Mouse (Mus musculus) hindbrain, embryonic 15.5 days (tissue): Measurements from ENCODE around the gene Tmem256. TPM values are rescaled to one million over a fixed set of nuclear protein-coding genes. Genes with fewer than 3 reads are reported as not detected.

Experiments
- ATAC-seq: fragments of 200-750 bp; cut with Nextera tagmentation; 2 replicates; pipeline ENCODE4 v1.8.0; 2017; ENCODE audit warnings: low read depth, moderate number of reproducible peaks, moderate TSS enrichment; ENCODE audit not compliant: low FRiP score
- H3K27ac ChIP-seq: fragments of 300-500 bp; sonication (generic); replicated peaks from 2 replicates; pipeline ENCODE4 v1.5.1; 2015; ENCODE audit warnings: mild to moderate bottlenecking, inconsistent platforms
- H3K27me3 ChIP-seq: fragments of 300-500 bp; sonication (generic); 2 replicates; pipeline ENCODE4 v1.6.1; 2015; ENCODE audit warnings: control low read depth, inconsistent platforms
- H3K36me3 ChIP-seq: fragments of 300-500 bp; sonication (generic); 2 replicates; pipeline ENCODE4 v1.6.1; 2015; ENCODE audit warnings: control low read depth, inconsistent platforms
- H3K4me1 ChIP-seq: fragments of 300-500 bp; sonication (generic); replicated peaks from 2 replicates; pipeline ENCODE4 v1.6.1; 2015; ENCODE audit warnings: control low read depth, inconsistent platforms
- H3K4me2 ChIP-seq: fragments of 300-500 bp; sonication (generic); 2 replicates; pipeline ENCODE4 v1.6.1; 2015; ENCODE audit warnings: moderate library complexity, mild to moderate bottlenecking, inconsistent platforms
- H3K4me3 ChIP-seq: fragments of 300-500 bp; sonication (generic); 2 replicates; pipeline ENCODE4 v1.5.1; 2015; ENCODE audit warnings: mild to moderate bottlenecking, inconsistent platforms
- H3K9ac ChIP-seq: fragments of 300-500 bp; sonication (generic); 2 replicates; pipeline ENCODE4 v1.6.1; 2015; ENCODE audit warnings: inconsistent platforms
- H3K9me3 ChIP-seq: fragments of 300-500 bp; sonication (generic); 2 replicates; pipeline ENCODE4 v1.6.1; 2016; ENCODE audit warnings: control low read depth, inconsistent platforms
- WGBS: fragments of 180-500 bp; shearing (Covaris S2); methylation state at CpG from one replicate; pipeline ENCODE4 v1.1.7; 2015; 5-methylcytosine and 5-hydroxymethylcytosine counted together
- polyA plus RNA-seq: library from polyadenylated mRNA; unstranded; fragments of >200 nt; fragmentation: Nextera tagmentation; extraction: Ambion mirVana; gene quantifications from 2 replicates; pipeline ENCODE4 v1.2.1, GENCODE M21; 2015

Tmem256 gene
- 375 and 391 TPM in 2 replicates for polyA plus RNA-seq

DNA sequence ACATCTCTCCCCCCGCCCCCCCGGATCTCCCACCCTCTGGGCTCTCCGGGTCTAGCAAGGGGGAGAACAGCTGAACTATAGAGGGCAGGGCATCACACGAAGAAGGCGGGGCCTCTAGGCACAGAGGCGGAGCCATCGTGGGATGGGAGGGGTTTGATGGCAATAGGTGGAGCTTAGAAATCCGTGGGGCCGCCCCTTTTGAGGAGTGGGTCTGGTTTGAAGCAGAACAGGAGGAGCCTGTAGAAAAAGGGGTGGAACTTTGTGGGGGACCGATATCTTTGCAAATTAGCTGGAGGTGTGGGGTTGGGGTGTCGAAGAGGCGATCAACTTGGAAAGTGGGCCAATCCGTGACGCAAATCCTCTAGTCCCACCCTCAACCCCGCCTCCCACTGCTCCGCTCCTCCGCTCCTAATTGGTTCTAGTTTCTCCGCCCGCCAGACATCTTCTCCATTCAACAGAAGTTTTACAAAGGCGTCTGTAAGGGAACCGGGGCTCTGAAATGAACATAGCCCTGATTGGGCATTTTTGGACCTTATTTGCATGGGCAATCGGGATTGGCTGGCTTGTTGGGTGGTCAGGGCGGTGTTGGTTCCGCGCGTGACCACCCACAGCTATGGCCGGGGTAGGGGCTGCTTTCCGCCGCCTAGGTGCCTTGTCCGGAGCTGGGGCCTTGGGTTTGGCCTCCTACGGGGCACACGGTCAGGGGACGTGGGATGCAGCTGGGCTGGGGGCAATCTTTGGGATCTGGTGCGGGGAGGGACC, at the start of gene Tmem256:
Gene Tmem256 (plus strand): TSS at position 563 of the 762 bp plus-strand sequence.
- H3K4me2 ChIP-seq = peak within 1 kb of the TSS; percentile 96
- H3K36me3 ChIP-seq = peaks cover 2% of the 10 kb centered on the region; the same call in 1 of the 2 replicates
- H3K27me3 ChIP-seq = no peaks in the 10 kb centered on the region
- H3K9ac ChIP-seq = peak within 1 kb of the TSS; percentile 97
- WGBS = under 1% methylated on average over 34 of the region's 34 CpGs
- no peaks in the 10 kb centered on the region for H3K9me3 ChIP-seq
- peak; percentile 92 for ATAC-seq
- H3K4me1 ChIP-seq = peaks cover 41% of the 10 kb centered on the region
- H3K4me3 ChIP-seq = peak within 1 kb of the TSS; percentile 91
- peak within 1 kb of the TSS; percentile 97 for H3K27ac ChIP-seq

DNA sequence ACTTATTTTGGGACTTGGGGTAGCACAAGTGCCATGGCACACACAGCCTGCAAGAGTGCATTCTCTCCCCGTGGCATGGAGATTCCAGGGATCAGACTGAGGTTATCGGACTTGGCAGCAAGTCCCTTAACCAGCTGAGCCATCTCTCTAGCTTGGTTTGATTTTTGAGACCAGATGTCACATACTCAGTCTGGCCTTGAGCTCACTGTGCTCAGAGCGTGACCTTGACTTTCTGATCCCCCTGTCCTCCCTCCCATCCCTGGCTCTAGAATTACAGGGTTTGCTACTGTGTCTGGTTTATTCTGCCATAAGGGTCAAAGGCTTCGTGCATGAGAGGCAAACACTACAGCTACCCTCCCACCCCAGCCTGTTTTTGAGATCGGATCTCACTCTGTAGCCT, 48.9 kb upstream of the Tmem256 start:
- 0 out of 2 replicates have a peak, but pooled peaks cover 13% of the 10 kb centered on the region for H3K27me3 ChIP-seq
- no peak overlapping the region for H3K9ac ChIP-seq
- H3K4me1 ChIP-seq = no peaks in the 10 kb centered on the region
- WGBS = 73% methylated on average over 5 of the region's 5 CpGs
- ATAC-seq = no peak
- H3K4me2 ChIP-seq = no peak overlapping the region
- H3K4me3 ChIP-seq = no peak overlapping the region
- no peaks in the 10 kb centered on the region for H3K36me3 ChIP-seq
- H3K9me3 ChIP-seq = no peaks in the 10 kb centered on the region
- no peak overlapping the region for H3K27ac ChIP-seq

DNA sequence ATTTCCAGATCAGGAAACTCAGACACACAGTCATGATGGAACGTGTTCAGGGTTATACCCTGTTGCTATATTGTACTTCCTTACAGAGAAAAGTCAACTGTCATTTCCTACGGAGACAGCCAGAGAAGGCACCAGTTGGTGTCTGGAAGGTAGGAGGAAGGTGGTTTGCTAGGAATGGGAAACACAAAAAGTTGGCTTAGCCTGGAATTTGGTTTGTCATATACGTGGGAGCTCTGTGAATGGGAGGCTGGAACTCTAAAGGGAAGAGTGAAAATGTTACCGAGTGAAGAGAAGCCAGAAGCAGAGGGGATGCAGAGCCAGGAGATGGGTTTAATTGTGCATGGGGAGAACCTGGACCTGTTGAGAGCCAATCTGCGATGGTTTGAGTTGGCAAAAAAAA, 46.9 kb upstream of the Tmem256 start:
- Histone ChIP-seq H3K4me1 (peaks cover 12% of the 10 kb centered on the region), H3K4me2 (no peak overlapping the region), H3K9me3 (no peaks in the 10 kb centered on the region), H3K27me3 (0 out of 2 replicates have a peak, but pooled peaks cover 13% of the 10 kb centered on the region), H3K9ac (no peak overlapping the region), H3K4me3 (no peak overlapping the region), H3K27ac (no peak overlapping the region), H3K36me3 (no peaks in the 10 kb centered on the region)
- no peak for ATAC-seq
- 74% methylated on average over 5 of the region's 5 CpGs for WGBS

DNA sequence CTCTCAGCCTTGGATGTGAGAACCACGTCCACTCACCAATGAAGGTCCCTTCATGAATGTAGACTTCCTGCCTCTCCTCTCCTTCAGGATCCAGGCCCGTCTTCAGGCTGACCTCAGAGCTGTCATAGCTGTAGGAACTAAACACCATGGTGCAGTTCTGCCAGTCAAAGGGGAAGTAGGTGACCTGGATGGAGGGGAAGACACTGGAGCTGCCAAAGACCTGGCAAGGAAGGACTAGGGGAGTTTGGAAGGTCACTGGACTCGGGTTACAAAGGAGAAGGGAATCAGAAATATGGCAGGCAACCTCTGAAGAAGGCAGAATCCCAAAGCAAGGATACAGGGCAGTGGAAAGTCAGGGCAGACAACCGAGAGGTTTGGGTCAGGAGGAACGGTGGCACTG, 44.9 kb upstream of the Tmem256 start:
- no peak overlapping the region for H3K27ac ChIP-seq
- H3K9me3 ChIP-seq = no peaks in the 10 kb centered on the region
- H3K27me3 ChIP-seq = peaks cover 17% of the 10 kb centered on the region; the same call in 1 of the 2 replicates
- H3K4me1 ChIP-seq = peaks cover 12% of the 10 kb centered on the region
- H3K4me3 ChIP-seq = no peak overlapping the region
- no peaks in the 10 kb centered on the region for H3K36me3 ChIP-seq
- no peak overlapping the region for H3K4me2 ChIP-seq
- WGBS = 73% methylated on average over 5 of the region's 5 CpGs
- no peak overlapping the region for H3K9ac ChIP-seq
- no peak for ATAC-seq

DNA sequence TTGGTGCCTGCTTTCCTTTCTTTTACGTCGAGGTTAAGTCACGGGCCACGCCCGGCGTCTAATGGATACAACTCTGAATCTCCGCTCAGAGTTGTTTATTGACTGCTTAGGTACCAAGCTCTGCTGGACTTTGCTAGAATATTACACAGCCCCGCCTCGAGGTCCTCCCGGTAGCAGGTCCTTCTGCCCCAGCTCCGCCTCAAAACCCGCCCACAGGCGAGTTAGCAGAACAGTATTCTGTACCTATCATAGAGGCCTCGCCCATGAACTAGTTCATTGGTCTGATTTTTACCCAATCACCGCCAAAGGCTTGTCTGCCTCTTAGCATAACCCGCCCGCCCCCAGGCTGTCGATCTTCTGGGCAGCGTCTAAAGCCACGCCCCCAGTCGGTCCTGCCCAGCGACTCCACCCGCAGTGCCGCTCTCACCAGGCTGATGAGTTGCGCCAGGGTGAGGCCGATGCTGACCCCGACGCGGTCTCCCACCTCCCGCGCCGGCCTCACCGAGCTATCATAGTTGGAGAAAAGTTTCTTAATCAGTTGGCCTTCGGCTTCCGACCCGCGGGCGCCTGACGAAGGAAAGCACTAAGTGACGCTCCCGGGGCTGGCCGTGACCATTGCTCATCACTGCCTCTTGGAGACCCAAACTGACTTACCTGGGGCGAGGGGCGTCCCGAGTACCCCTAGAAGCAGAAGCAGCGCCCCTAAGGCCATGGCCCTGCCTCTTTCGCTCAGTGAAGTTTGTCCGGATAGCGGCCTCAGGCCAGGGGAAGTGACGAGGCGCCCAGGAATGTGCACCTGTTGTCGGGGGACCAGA, 42.9 kb upstream of the Tmem256 start, which contains the start of gene Chrnb1:
Gene Chrnb1 (minus strand): TSS at position 776 of the 815 bp plus-strand sequence.
- H3K4me2 ChIP-seq = peak within 1 kb of the TSS; percentile 89

DNA sequence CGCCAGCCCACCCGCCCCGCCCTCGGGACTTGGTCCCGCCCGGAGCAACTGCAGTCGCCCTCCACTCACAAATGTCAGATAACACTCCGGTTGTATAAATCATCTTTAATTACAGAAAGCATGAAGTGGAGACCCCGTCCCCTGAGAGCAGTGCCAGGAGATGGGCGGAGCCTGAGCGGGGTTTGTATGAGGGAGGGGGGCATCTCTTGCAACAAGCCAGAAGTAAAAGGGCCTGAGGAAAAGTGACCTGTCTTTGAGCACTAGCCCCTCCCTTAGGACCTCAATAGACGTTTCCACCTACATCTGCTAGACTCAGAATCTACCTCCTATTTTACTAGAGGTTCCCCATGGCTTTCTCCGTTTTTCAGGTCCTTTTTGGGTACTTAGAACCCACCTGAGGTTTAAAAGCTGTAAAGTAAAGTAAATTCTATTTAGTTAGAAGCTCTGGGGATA, 42.3 kb upstream of the Tmem256 start:
- H3K27me3 ChIP-seq = peaks cover 17% of the 10 kb centered on the region; the same call in 1 of the 2 replicates
- no peak for ATAC-seq
- no peaks in the 10 kb centered on the region for H3K36me3 ChIP-seq
- 4% methylated on average over 13 of the region's 13 CpGs for WGBS
- peak overlapping the region; percentile 47 for H3K4me3 ChIP-seq
- no peak overlapping the region for H3K9ac ChIP-seq
- peaks cover 32% of the 10 kb centered on the region for H3K4me1 ChIP-seq
- H3K9me3 ChIP-seq = no peaks in the 10 kb centered on the region
- no peak overlapping the region for H3K27ac ChIP-seq
- H3K4me2 ChIP-seq = peak overlapping the region; percentile 89

More for the DNA sequence above, 42.9 kb upstream of the Tmem256 start, which contains the start of gene Chrnb1:
- Histone ChIP-seq H3K9me3 (no peaks in the 10 kb centered on the region), H3K9ac (peak within 1 kb of the TSS; percentile 43; the same call in 1 of the 2 replicates), H3K27me3 (peaks cover 17% of the 10 kb centered on the region; the same call in 1 of the 2 replicates), H3K27ac (no peak within 1 kb of the TSS), H3K4me3 (peak within 1 kb of the TSS; percentile 47), H3K36me3 (no peaks in the 10 kb centered on the region), H3K4me1 (peaks cover 29% of the 10 kb centered on the region)
- 1% methylated on average over 52 of the region's 52 CpGs for WGBS
- ATAC-seq = peak; percentile 94

DNA sequence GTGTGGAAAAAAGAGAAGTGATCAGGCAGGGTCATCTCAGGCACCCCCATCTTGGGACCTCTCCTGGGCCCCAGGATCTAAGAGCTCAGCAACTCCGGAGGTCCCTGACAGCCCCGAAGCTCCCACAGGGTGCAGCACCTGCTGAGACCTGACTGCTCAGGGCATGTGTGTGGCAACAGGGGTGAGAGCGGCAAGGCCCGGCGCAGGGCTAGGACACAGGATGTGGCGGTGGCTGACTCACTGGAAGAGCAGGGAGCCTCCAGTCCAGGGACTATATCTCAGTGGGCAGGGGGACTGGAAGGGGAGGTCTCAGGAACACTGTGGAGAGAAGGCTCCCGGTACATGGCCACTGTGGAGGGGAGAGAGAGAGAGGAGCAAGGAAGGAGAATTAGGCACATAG, 40.4 kb upstream of the Tmem256 start:
- ATAC-seq = no peak
- H3K36me3 ChIP-seq = no peaks in the 10 kb centered on the region
- 74% methylated on average over 7 of the region's 7 CpGs for WGBS
- H3K4me3 ChIP-seq = no peak overlapping the region
- H3K4me2 ChIP-seq = no peak overlapping the region
- no peak overlapping the region for H3K9ac ChIP-seq
- peaks cover 17% of the 10 kb centered on the region; the same call in 1 of the 2 replicates for H3K27me3 ChIP-seq
- no peak overlapping the region for H3K27ac ChIP-seq
- H3K9me3 ChIP-seq = no peaks in the 10 kb centered on the region
- H3K4me1 ChIP-seq = peaks cover 51% of the 10 kb centered on the region

DNA sequence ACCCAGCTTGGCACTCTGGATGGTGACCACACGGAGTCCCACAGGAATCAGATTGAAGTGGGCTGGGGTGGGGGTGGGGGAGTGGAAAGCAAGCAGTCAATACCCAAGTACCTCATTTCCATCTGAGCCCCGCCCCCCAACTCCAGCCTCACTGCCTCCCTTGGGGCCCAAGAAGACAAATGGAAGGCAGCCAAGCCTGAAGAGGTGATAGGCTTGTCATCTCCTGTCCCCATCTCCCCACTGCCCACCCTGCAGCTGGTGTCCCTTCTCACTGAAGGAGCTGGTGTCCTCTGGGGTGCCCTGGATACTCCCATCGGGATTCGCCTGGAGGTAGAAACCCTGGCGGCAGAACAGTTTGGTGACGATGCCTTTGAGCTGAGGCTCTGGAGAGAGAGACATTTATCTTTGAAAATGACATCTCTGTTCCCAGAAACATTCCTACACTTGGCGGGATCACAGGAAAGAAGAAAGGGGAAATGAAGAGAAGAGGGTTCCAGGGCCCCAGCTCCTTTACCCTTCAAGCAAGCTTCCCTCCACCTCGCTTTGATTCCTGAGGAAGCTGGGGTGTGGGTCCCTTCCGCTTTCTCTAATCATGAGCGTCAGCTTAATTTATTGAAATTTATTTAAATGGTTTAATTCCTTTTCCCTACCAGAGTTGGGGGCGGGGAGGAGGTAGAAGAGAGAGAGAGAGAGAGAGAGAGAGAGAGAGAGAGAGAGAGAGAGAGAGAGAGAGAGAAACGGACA, 38.7 kb upstream of the Tmem256 start:
- Histone ChIP-seq H3K4me3 (peak overlapping the region; percentile 69), H3K27ac (peak overlapping the region; percentile 96), H3K4me2 (peak overlapping the region; percentile 94), H3K9ac (peak overlapping the region; percentile 69), H3K36me3 (no peaks in the 10 kb centered on the region), H3K27me3 (peaks cover 5% of the 10 kb centered on the region), H3K4me1 (peaks cover 68% of the 10 kb centered on the region), H3K9me3 (no peaks in the 10 kb centered on the region)
- ATAC-seq = no peak
- 15% methylated on average over 12 of the region's 12 CpGs for WGBS

DNA sequence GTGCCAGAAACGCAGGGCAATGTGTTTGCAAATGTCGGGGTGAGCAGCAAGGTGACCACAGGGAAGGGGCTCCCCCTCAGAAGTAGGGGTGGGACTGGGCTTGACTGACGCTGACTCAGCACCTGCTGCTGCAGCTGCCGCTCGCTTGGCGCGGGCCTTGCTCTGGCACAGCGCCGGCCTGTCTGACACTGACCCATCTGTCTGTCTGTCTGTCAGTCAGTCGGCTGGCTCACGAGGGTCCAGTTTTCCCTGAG, 38.2 kb upstream of the Tmem256 start:
- Histone ChIP-seq H3K9ac (peak overlapping the region; percentile 69), H3K4me1 (peaks cover 70% of the 10 kb centered on the region), H3K27me3 (peaks cover 10% of the 10 kb centered on the region), H3K4me2 (peak overlapping the region; percentile 94), H3K36me3 (no peaks in the 10 kb centered on the region), H3K4me3 (peak overlapping the region; percentile 69), H3K9me3 (no peaks in the 10 kb centered on the region), H3K27ac (peak overlapping the region; percentile 96)
- WGBS = 1% methylated on average over 11 of the region's 11 CpGs
- peak; percentile 2; the same call in 1 of the 2 replicates for ATAC-seq

DNA sequence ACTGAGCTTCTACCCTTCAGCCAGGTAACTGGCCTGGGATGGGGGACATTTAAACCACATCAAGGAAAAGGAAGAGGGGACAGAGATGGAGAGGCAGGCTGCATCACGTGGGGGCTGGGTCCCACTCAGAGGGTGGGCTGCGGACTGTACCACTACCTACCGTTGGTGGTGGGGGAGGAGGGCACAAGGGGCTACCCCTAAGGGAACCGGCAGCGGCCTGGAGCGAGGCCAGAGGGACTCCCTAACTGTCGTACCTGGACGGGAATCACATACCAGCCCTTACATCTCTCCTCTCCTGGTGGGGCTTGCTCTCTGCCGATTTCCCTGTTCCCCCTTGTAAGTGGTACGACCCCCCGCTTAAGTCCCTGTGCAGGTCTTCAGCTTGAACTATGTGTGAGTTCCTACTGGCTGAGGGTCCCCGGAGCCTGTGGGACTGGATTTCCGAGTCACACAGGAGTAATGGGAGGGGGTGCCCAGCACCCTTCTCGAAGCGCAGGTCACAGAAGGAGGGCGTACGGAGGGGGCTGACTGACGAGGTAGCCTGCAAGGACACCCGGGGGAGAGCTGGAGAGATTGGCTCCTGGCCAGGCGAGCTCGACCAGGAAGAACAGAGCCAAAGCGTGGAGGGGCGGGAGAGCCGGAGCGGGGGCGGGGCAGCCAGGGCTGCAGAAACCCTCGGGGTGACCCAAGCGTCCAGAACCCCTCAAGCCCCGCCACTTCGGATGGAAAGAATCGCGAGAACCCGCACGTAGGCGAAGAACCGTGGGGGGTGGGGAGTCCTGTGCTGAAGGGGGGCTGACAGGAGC, 37.7 kb upstream of the Tmem256 start:
- ATAC-seq = peak; percentile 81
- Histone ChIP-seq H3K9ac (peak overlapping the region; percentile 69), H3K27me3 (peaks cover 14% of the 10 kb centered on the region), H3K4me2 (peak overlapping the region; percentile 94), H3K27ac (peak overlapping the region; percentile 96), H3K9me3 (no peaks in the 10 kb centered on the region), H3K4me1 (peaks cover 66% of the 10 kb centered on the region), H3K4me3 (peak overlapping the region; percentile 69), H3K36me3 (no peaks in the 10 kb centered on the region)
- WGBS = 0% methylated on average over 36 of the region's 36 CpGs
